Mouse (Mus musculus) bone marrow macrophage, adult 2 months (primary cell): Measurements from ENCODE around the gene Rbms3. TPM values are rescaled to one million over a fixed set of nuclear protein-coding genes. Genes with fewer than 3 reads are reported as not detected.

Source experiments
- H3K27ac ChIP-seq: 2 replicates; pipeline ENCODE4 v1.5.1; 2012; ENCODE audit warnings: low read depth, low read length; ENCODE audit not compliant: insufficient read depth
- H3K4me1 ChIP-seq: 2 replicates; pipeline ENCODE4 v1.6.1; 2012; ENCODE audit warnings: low read length; ENCODE audit not compliant: control insufficient read depth, insufficient read depth
- H3K4me3 ChIP-seq: 2 replicates; pipeline ENCODE4 v1.5.1; 2012; ENCODE audit warnings: mild to moderate bottlenecking, low read length, moderate library complexity; ENCODE audit not compliant: insufficient read depth
- CTCF ChIP-seq: IDR thresholded peaks from 2 replicates; pipeline ENCODE4 v1.5.1; 2012; ENCODE audit warnings: low read depth, mild to moderate bottlenecking, low read length, moderate library complexity
- POLR2A ChIP-seq: IDR thresholded peaks from 2 replicates; pipeline ENCODE4 v1.6.1; 2012; ENCODE audit warnings: mild to moderate bottlenecking, low read depth, low read length, borderline replicate concordance
- polyA plus RNA-seq: library from polyadenylated mRNA; stranded (reverse); fragments of >200 nt; gene quantifications from 2 replicates; pipeline ENCODE4 v1.2.4, GENCODE M21; 2012; ENCODE audit not compliant: missing spikeins, insufficient read depth, insufficient read length

Rbms3 gene
- polyA plus RNA-seq, 1 experiment = 0.13 TPM

- H3K27ac ChIP-seq = no peak overlapping the region
- H3K4me1 ChIP-seq = no peaks in the 10 kb centered on the region
- H3K4me3 ChIP-seq = no peak overlapping the region
- no peak for TF ChIP-seq CTCF
- TF ChIP-seq POLR2A = no peak
Measured at GRCm38 (mm10) chr9:117121572-117121971, 508.1 kb downstream of the Rbms3 start.

- TF ChIP-seq POLR2A = no peak
- TF ChIP-seq CTCF = no peak
- H3K27ac ChIP-seq = no peak overlapping the region
- no peaks in the 10 kb centered on the region for H3K4me1 ChIP-seq
Measured at GRCm38 (mm10) chr9:117117181-117117729, 512.5 kb downstream of the Rbms3 start.

GRCm38 (mm10) chr9:117115609-117116008, 514.1 kb downstream of the Rbms3 start:
- TF ChIP-seq CTCF (no peak), POLR2A (no peak)
- no peaks in the 10 kb centered on the region for H3K4me1 ChIP-seq
- H3K4me3 ChIP-seq = no peak overlapping the region
- H3K27ac ChIP-seq = no peak overlapping the region

More at GRCm38 (mm10) chr9:117117181-117117729, 512.5 kb downstream of the Rbms3 start:
- no peak overlapping the region for H3K4me3 ChIP-seq

- Histone ChIP-seq H3K4me3 (no peak overlapping the region), H3K4me1 (no peaks in the 10 kb centered on the region), H3K27ac (no peak overlapping the region)
- TF ChIP-seq POLR2A = no peak
- TF ChIP-seq CTCF = no peak
Measured at GRCm38 (mm10) chr9:117113592-117113991, 516.1 kb downstream of the Rbms3 start.

- Histone ChIP-seq H3K4me1 (no peaks in the 10 kb centered on the region), H3K4me3 (no peak overlapping the region), H3K27ac (no peak overlapping the region)
- TF ChIP-seq POLR2A = no peak
- no peak for TF ChIP-seq CTCF
Measured at GRCm38 (mm10) chr9:117107926-117108325, 521.8 kb downstream of the Rbms3 start.

GRCm38 (mm10) chr9:117102198-117102930, 527.3 kb downstream of the Rbms3 start:
- Histone ChIP-seq H3K27ac (no peak overlapping the region), H3K4me1 (no peaks in the 10 kb centered on the region), H3K4me3 (no peak overlapping the region)
- TF ChIP-seq CTCF (no peak), POLR2A (no peak)

GRCm38 (mm10) chr9:117100181-117100580, 529.5 kb downstream of the Rbms3 start:
- H3K4me3 ChIP-seq = no peak overlapping the region
- H3K27ac ChIP-seq = no peak overlapping the region
- no peaks in the 10 kb centered on the region for H3K4me1 ChIP-seq
- TF ChIP-seq CTCF (no peak), POLR2A (no peak)

GRCm38 (mm10) chr9:117093551-117093950, 536.2 kb downstream of the Rbms3 start:
- Histone ChIP-seq H3K4me3 (no peak overlapping the region), H3K27ac (no peak overlapping the region), H3K4me1 (no peaks in the 10 kb centered on the region)
- TF ChIP-seq CTCF = no peak
- TF ChIP-seq POLR2A = no peak

GRCm38 (mm10) chr9:117092177-117092555, 537.5 kb downstream of the Rbms3 start:
- H3K4me1 ChIP-seq = no peaks in the 10 kb centered on the region
- H3K27ac ChIP-seq = no peak overlapping the region
- no peak overlapping the region for H3K4me3 ChIP-seq
- TF ChIP-seq POLR2A = no peak
- no peak for TF ChIP-seq CTCF

GRCm38 (mm10) chr9:117091253-117092176, 538.2 kb downstream of the Rbms3 start:
- TF ChIP-seq CTCF = no peak
- TF ChIP-seq POLR2A = no peak
- no peak overlapping the region for H3K27ac ChIP-seq
- H3K4me1 ChIP-seq = no peaks in the 10 kb centered on the region
- no peak overlapping the region for H3K4me3 ChIP-seq
